Mouse (Mus musculus) embryonic fibroblast, embryonic 13.5 days (primary cell): ENCODE data around the gene Trim59.

Experiments
- CTCF ChIP-seq: IDR thresholded peaks from 2 replicates; pipeline ENCODE4 v1.5.1; 2011; ENCODE audit warnings: mild to moderate bottlenecking, control low read depth, low read length, moderate library complexity, borderline replicate concordance; ENCODE audit not compliant: insufficient read depth
- POLR2A ChIP-seq: IDR thresholded peaks from 2 replicates; pipeline ENCODE4 v1.6.1; 2011; ENCODE audit warnings: low read depth, mild to moderate bottlenecking, control low read depth, low read length, moderate library complexity

- TF ChIP-seq CTCF (no peak), POLR2A (no peak)
Measured at GRCm38 (mm10) chr3:68986550-68986949, 58.0 kb downstream of the Trim59 start.
